Mouse (Mus musculus): ENCODE data around the gene Fgf22. TPM values are rescaled to one million over a fixed set of nuclear protein-coding genes. Genes with fewer than 3 reads are reported as not detected.

Gene Fgf22
- total RNA-seq, 2 experiments from 2014 or later: not detected

GRCm38 (mm10) chr10:79766508-79767325, 11.8 kb downstream of the Fgf22 start, which contains the start of gene Rnf126:
Gene Rnf126 (minus strand): TSS chr10:79766952.
- peak; percentile 99 to 100 for DNase-seq

GRCm38 (mm10) chr10:79767372-79768244, 12.7 kb downstream of the Fgf22 start:
- peak; percentile 95 to 96 for DNase-seq

GRCm38 (mm10) chr10:79768400-79768799, 13.5 kb downstream of the Fgf22 start:
- peak; percentile 75 to 80 for DNase-seq

- no peak for DNase-seq
Observed at GRCm38 (mm10) chr10:79769329-79769728, 14.5 kb downstream of the Fgf22 start.

GRCm38 (mm10) chr10:79772320-79772719, 17.4 kb downstream of the Fgf22 start:
- DNase-seq: no peak

GRCm38 (mm10) chr10:79773208-79773607, 18.3 kb downstream of the Fgf22 start:
- peak in 1 of 2 experiments; percentile 19 for DNase-seq

- DNase-seq: no peak
Observed at GRCm38 (mm10) chr10:79774486-79775279, 19.8 kb downstream of the Fgf22 start.

- peak; percentile 72 to 79 for DNase-seq
Observed at GRCm38 (mm10) chr10:79777103-79777531, 22.2 kb downstream of the Fgf22 start, which contains the start of gene Fstl3. Gene Fstl3 (plus strand): TSS chr10:79777272.

- peak; percentile 62 to 78 for DNase-seq
Observed at GRCm38 (mm10) chr10:79778006-79778405, 23.1 kb downstream of the Fgf22 start.

GRCm38 (mm10) chr10:79779193-79779592, 24.3 kb downstream of the Fgf22 start:
- no peak for DNase-seq

GRCm38 (mm10) chr10:79779784-79780663, 25.1 kb downstream of the Fgf22 start:
- DNase-seq: peak; percentile 97 to 98

- DNase-seq: peak in 1 of 2 experiments; percentile 63
Observed at GRCm38 (mm10) chr10:79780664-79781015, 25.8 kb downstream of the Fgf22 start.

- DNase-seq: no peak
Observed at GRCm38 (mm10) chr10:79781139-79781538, 26.3 kb downstream of the Fgf22 start.

GRCm38 (mm10) chr10:79781956-79782355, 27.1 kb downstream of the Fgf22 start:
- DNase-seq: no peak

GRCm38 (mm10) chr10:79783050-79783449, 28.2 kb downstream of the Fgf22 start:
- DNase-seq: peak in 1 of 2 experiments; percentile 33

- no peak for DNase-seq
Observed at GRCm38 (mm10) chr10:79783920-79784800, 29.3 kb downstream of the Fgf22 start.

GRCm38 (mm10) chr10:79788386-79789158, 33.7 kb downstream of the Fgf22 start:
- peak; percentile 75 to 82 for DNase-seq

GRCm38 (mm10) chr10:79789581-79789980, 34.7 kb downstream of the Fgf22 start:
- DNase-seq: no peak

GRCm38 (mm10) chr10:79790861-79791260, 36.0 kb downstream of the Fgf22 start, which contains the start of gene Prss57:
Gene Prss57 (minus strand): TSS chr10:79790961.
- DNase-seq: no peak

All from adrenal gland, postnatal 36 days (tissue).